Mouse (Mus musculus): ENCODE data around the gene Olfr104-ps. TPM values are rescaled to one million over a fixed set of nuclear protein-coding genes. Genes with fewer than 3 reads are reported as not detected.

The Olfr104-ps gene
- not detected for polyA plus RNA-seq (2012; fragmentation: generic; extraction: Trizol)

DNA sequence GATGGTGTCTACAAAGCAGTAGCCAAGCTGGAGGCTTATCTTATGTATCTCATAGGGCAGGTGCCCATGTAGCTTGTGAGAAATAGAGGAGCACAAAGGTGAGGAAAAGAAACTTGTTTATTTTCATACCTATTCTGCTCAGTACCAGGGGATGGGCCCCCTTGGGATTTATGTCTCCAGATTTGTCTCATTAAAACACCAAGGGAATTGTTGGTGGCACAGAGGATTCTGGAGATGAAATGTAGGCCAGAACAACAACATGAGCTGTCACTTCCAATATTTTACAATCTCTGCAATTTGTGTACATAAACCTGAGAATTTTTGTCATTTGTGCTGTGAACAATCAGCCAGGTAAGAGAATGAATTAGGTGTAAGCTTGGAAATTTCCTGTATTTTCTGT lies at the start of gene Olfr104-ps:
TSS of gene Olfr104-ps (plus strand) at position 301 of the 400 bp plus-strand sequence.
- H3K36me3 ChIP-seq (ENCODE audit: control insufficient read depth, insufficient read depth) = no peaks in the 10 kb centered on the region
- H3ac ChIP-seq (ENCODE audit: control insufficient read depth, insufficient read length) = no peak within 1 kb of the TSS
- no peak within 1 kb of the TSS for H3K4me2 ChIP-seq (ENCODE audit: low read depth)
- H3K79me2 ChIP-seq (ENCODE audit: control insufficient read depth, insufficient read depth) = no peaks in the 10 kb centered on the region
- no peak within 1 kb of the TSS for H3K4me3 ChIP-seq
- no peaks in the 10 kb centered on the region for H3K27me3 ChIP-seq (ENCODE audit: control insufficient read depth, insufficient read depth, insufficient read length)
- no peak for TF ChIP-seq POLR2AphosphoS2 (IDR thresholded peaks at IDR 0.05; ENCODE audit: insufficient read length, low read depth)
- no peak for TF ChIP-seq SRF (IDR thresholded peaks at IDR 0.05; ENCODE audit: control insufficient read depth, insufficient read length, low read depth)
- TF ChIP-seq POLR2A (IDR thresholded peaks at IDR 0.05; ENCODE audit: insufficient read length, low read depth) = no peak
- TF ChIP-seq REST (IDR thresholded peaks at IDR 0.05; ENCODE audit: insufficient read depth, insufficient read length) = no peak
- TF ChIP-seq E2F4 (IDR thresholded peaks at IDR 0.05; ENCODE audit: insufficient read depth) = no peak
- no peak for TF ChIP-seq MYOG (IDR thresholded peaks at IDR 0.05; ENCODE audit: control insufficient read depth in 1 of 3, insufficient read depth in 1 of 3, insufficient read length in 2 of 3, low read depth in 2 of 3)
- no peak for TF ChIP-seq USF1 (IDR thresholded peaks at IDR 0.05; ENCODE audit: low read depth)

GRCm38 (mm10) chr17:37310146-37310699 lies 49.2 kb upstream of the Olfr104-ps start:
- Histone ChIP-seq H3K36me3 (ENCODE audit: control insufficient read depth, insufficient read depth) (no peaks in the 10 kb centered on the region), H3K27me3 (ENCODE audit: control insufficient read depth, insufficient read depth, insufficient read length) (no peaks in the 10 kb centered on the region), H3K4me3 (no peak overlapping the region), H3K79me2 (ENCODE audit: control insufficient read depth, insufficient read depth) (no peaks in the 10 kb centered on the region), H3K4me2 (ENCODE audit: low read depth) (no peak overlapping the region), H3ac (ENCODE audit: control insufficient read depth, insufficient read length) (no peak overlapping the region)
- TF ChIP-seq POLR2AphosphoS2 (IDR thresholded peaks at IDR 0.05; ENCODE audit: insufficient read length, low read depth) = no peak
- TF ChIP-seq TCF3 (IDR thresholded peaks at IDR 0.05; ENCODE audit: insufficient read length, low read depth) = no peak
- no peak for TF ChIP-seq POLR2A (IDR thresholded peaks at IDR 0.05; ENCODE audit: insufficient read length, low read depth)

GRCm38 (mm10) chr17:37316954-37317353 lies 42.4 kb upstream of the Olfr104-ps start, which contains the start of gene Olfr102:
Gene Olfr102, minus strand, starts transcription at chr17:37317054.
- Histone ChIP-seq H3K4me3 (no peak within 1 kb of the TSS), H3ac (ENCODE audit: control insufficient read depth, insufficient read length) (no peak within 1 kb of the TSS), H3K27me3 (ENCODE audit: control insufficient read depth, insufficient read depth, insufficient read length) (no peaks in the 10 kb centered on the region), H3K4me2 (ENCODE audit: low read depth) (no peak within 1 kb of the TSS), H3K36me3 (ENCODE audit: control insufficient read depth, insufficient read depth) (no peaks in the 10 kb centered on the region), H3K79me2 (ENCODE audit: control insufficient read depth, insufficient read depth) (no peaks in the 10 kb centered on the region)
- no peak for TF ChIP-seq REST (IDR thresholded peaks at IDR 0.05; ENCODE audit: insufficient read depth, insufficient read length)
- TF ChIP-seq CEBPB (IDR thresholded peaks at IDR 0.05; ENCODE audit: insufficient read depth, poor library complexity, severe bottlenecking) = no peak
- TF ChIP-seq USF1 (IDR thresholded peaks at IDR 0.05; ENCODE audit: low read depth) = no peak

- Histone ChIP-seq H3ac (ENCODE audit: control insufficient read depth, insufficient read length) (no peak within 1 kb of the TSS), H3K27me3 (ENCODE audit: control insufficient read depth, insufficient read depth, insufficient read length) (no peaks in the 10 kb centered on the region), H3K36me3 (ENCODE audit: control insufficient read depth, insufficient read depth) (no peaks in the 10 kb centered on the region), H3K4me3 (no peak within 1 kb of the TSS), H3K79me2 (ENCODE audit: control insufficient read depth, insufficient read depth) (no peaks in the 10 kb centered on the region), H3K4me2 (ENCODE audit: low read depth) (no peak within 1 kb of the TSS)
- TF ChIP-seq POLR2AphosphoS2 (IDR thresholded peaks at IDR 0.05; ENCODE audit: insufficient read length, low read depth) (no peak), MAX (IDR thresholded peaks at IDR 0.05; ENCODE audit: low read depth) (no peak), MYOG (IDR thresholded peaks at IDR 0.05; ENCODE audit: control insufficient read depth in 1 of 3, insufficient read depth in 1 of 3, insufficient read length in 2 of 3, low read depth in 2 of 3) (no peak), E2F4 (IDR thresholded peaks at IDR 0.05; ENCODE audit: insufficient read depth) (no peak), POLR2A (IDR thresholded peaks at IDR 0.05; ENCODE audit: insufficient read length, low read depth) (no peak), REST (IDR thresholded peaks at IDR 0.05; ENCODE audit: insufficient read depth, insufficient read length) (no peak), MYOD1 (IDR thresholded peaks at IDR 0.05; ENCODE audit: control insufficient read depth in 1 of 3, insufficient read length in 2 of 3, low read depth in 2 of 3) (no peak), CEBPB (IDR thresholded peaks at IDR 0.05; ENCODE audit: insufficient read depth, poor library complexity, severe bottlenecking) (no peak), SRF (IDR thresholded peaks at IDR 0.05; ENCODE audit: control insufficient read depth, insufficient read length, low read depth) (no peak), TCF3 (IDR thresholded peaks at IDR 0.05; ENCODE audit: insufficient read length, low read depth) (no peak)
Observed at GRCm38 (mm10) chr17:37339598-37339997, 19.8 kb upstream of the Olfr104-ps start, which contains the start of gene Olfr103. Gene Olfr103, minus strand, starts transcription at chr17:37339698.

GRCm38 (mm10) chr17:37378733-37379132 lies 19.4 kb downstream of the Olfr104-ps start, which contains the start of gene Olfr105-ps:
Gene Olfr105-ps, plus strand, starts transcription at chr17:37379033.
- Histone ChIP-seq H3K27me3 (ENCODE audit: control insufficient read depth, insufficient read depth, insufficient read length) (no peaks in the 10 kb centered on the region), H3K36me3 (ENCODE audit: control insufficient read depth, insufficient read depth) (no peaks in the 10 kb centered on the region), H3ac (ENCODE audit: control insufficient read depth, insufficient read length) (no peak within 1 kb of the TSS), H3K79me2 (ENCODE audit: control insufficient read depth, insufficient read depth) (no peaks in the 10 kb centered on the region), H3K4me2 (ENCODE audit: low read depth) (no peak within 1 kb of the TSS), H3K4me3 (no peak within 1 kb of the TSS)
- TF ChIP-seq TCF12 (IDR thresholded peaks at IDR 0.05; ENCODE audit: insufficient read depth, poor library complexity, severe bottlenecking) (no peak), MYOD1 (IDR thresholded peaks at IDR 0.05; ENCODE audit: control insufficient read depth in 1 of 3, insufficient read length in 2 of 3, low read depth in 2 of 3) (no peak), MYOG (IDR thresholded peaks at IDR 0.05; ENCODE audit: control insufficient read depth in 1 of 3, insufficient read depth in 1 of 3, insufficient read length in 2 of 3, low read depth in 2 of 3) (no peak), POLR2AphosphoS2 (IDR thresholded peaks at IDR 0.05; ENCODE audit: insufficient read length, low read depth) (no peak), CEBPB (IDR thresholded peaks at IDR 0.05; ENCODE audit: insufficient read depth, poor library complexity, severe bottlenecking) (no peak), REST (IDR thresholded peaks at IDR 0.05; ENCODE audit: insufficient read depth, insufficient read length) (no peak), E2F4 (IDR thresholded peaks at IDR 0.05; ENCODE audit: insufficient read depth) (no peak), MAX (IDR thresholded peaks at IDR 0.05; ENCODE audit: low read depth) (no peak), USF1 (IDR thresholded peaks at IDR 0.05; ENCODE audit: low read depth) (no peak), SRF (IDR thresholded peaks at IDR 0.05; ENCODE audit: control insufficient read depth, insufficient read length, low read depth) (no peak)

All from myocyte (in vitro differentiated cells).